Mouse (Mus musculus) MEL (cell line): ENCODE results near the gene Odf4.

Experiments
- CHD1 ChIP-seq: IDR thresholded peaks from 2 replicates; pipeline ENCODE4 v1.6.1; 2012; ENCODE audit warnings: low read depth, mild to moderate bottlenecking, inconsistent platforms, low read length, improper control_type of control experiment
- CHD2 ChIP-seq: IDR thresholded peaks from 2 replicates; pipeline ENCODE4 v1.6.1; 2011; ENCODE audit warnings: low read length, improper control_type of control experiment
- CTCF ChIP-seq, 3 experiments: IDR thresholded peaks in 2 of 3; conservative IDR thresholded peaks in 1 of 3; 2 replicates each; pipeline ENCODE4 v1.5.1; 2011 to 2012; ENCODE audit warnings: low read length in 3 of 3, low read depth in 2 of 3, mild to moderate bottlenecking in 2 of 3, improper control_type of control experiment in 1 of 3, inconsistent platforms in 1 of 3, mixed read lengths in 1 of 3, moderate library complexity in 1 of 3; ENCODE audit not compliant: control insufficient read depth in 1 of 3, insufficient read depth in 1 of 3, poor library complexity in 1 of 3, severe bottlenecking in 1 of 3
- EP300 ChIP-seq, 2 experiments: IDR thresholded peaks; 2 replicates each; pipeline ENCODE4 v1.6.1; 2011; ENCODE audit warnings: improper control_type of control experiment in 2 of 2, low read length in 2 of 2, low read depth in 1 of 2, mild to moderate bottlenecking in 1 of 2
- MAZ ChIP-seq: IDR thresholded peaks from 2 replicates; pipeline ENCODE4 v1.6.1; 2012; ENCODE audit warnings: low read depth, mild to moderate bottlenecking, inconsistent platforms, low read length, improper control_type of control experiment
- POLR2A ChIP-seq, 2 experiments: IDR thresholded peaks; 2 replicates each; pipeline ENCODE4 v1.6.1; 2011 to 2012; ENCODE audit warnings: low read length in 2 of 2, mild to moderate bottlenecking in 2 of 2, control low read depth in 1 of 2, improper control_type of control experiment in 1 of 2, low read depth in 1 of 2, moderate library complexity in 1 of 2; ENCODE audit not compliant: control insufficient read depth in 1 of 2, insufficient read depth in 1 of 2, poor library complexity in 1 of 2
- SIN3A ChIP-seq: IDR thresholded peaks from 2 replicates; pipeline ENCODE4 v1.6.1; 2012; ENCODE audit warnings: low read length, improper control_type of control experiment, inconsistent platforms
- UBTF ChIP-seq: IDR thresholded peaks from 2 replicates; pipeline ENCODE4 v1.6.1; 2012; ENCODE audit warnings: low read depth, mild to moderate bottlenecking, inconsistent platforms, low read length, improper control_type of control experiment, moderate library complexity, borderline replicate concordance; ENCODE audit not compliant: insufficient read depth

DNA sequence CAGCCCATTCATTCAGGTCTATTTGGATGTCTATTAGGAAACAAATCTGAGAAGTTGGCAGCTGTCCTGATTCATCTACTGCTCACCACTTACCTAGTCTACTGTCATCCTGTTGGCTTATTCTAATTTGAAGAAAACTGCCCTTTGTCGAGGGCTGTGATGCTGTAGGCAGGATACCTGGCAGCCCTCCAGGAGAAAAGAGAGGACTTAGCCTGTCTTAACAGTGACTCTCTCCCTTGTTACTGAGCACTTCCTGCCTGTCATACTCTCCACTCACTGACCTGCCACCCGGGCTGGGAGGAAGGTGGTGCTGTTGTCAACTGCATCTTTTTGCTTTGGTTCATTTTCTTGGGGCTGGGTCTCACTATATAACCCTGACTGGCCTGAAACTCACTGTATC lies 36.3 kb downstream of the Odf4 start:
- TF ChIP-seq CTCF (IDR thresholded peaks at IDR 0.05 in 2 of 3, conservative IDR thresholded peaks at IDR 0.05 in 1 of 3; ENCODE audit: control insufficient read depth in 1 of 3, insufficient read depth in 1 of 3, low read depth in 2 of 3, low read length in 3 of 3, poor library complexity in 1 of 3, severe bottlenecking in 1 of 3) (no peak), CHD2 (no peak), SIN3A (no peak), EP300 (IDR thresholded peaks at IDR 0.05; ENCODE audit: low read depth in 1 of 2, low read length in 2 of 2) (no peak), POLR2A (IDR thresholded peaks at IDR 0.05; ENCODE audit: control insufficient read depth in 1 of 2, insufficient read depth in 1 of 2, low read depth in 1 of 2, low read length in 2 of 2, poor library complexity in 1 of 2) (no peak), UBTF (no peak), MAZ (no peak), CHD1 (no peak)
